Mouse (Mus musculus) gastrocnemius, postnatal 10 days (tissue): ENCODE measurements around the gene Trpm6. TPM values are rescaled to one million over a fixed set of nuclear protein-coding genes. Genes with fewer than 3 reads are reported as not detected.

Experiments used
- DNase-seq: peaks from one replicate; pipeline ENCODE4 v3.0.0; 2021; ENCODE audit warnings: mixed read lengths
- total RNA-seq, 2 experiments: library from RNA; stranded (reverse); gene quantifications; 2 replicates each; pipeline ENCODE4 v1.2.3; 2021

The Trpm6 gene
- total RNA-seq, 2 experiments from 2014 or later = 0.12 to 0.45 TPM

- DNase-seq = no peak
These were observed 21.8 kb downstream of the Trpm6 start for GRCm38 (mm10) chr19:18771561-18771960.

- DNase-seq = no peak
These were observed 23.2 kb downstream of the Trpm6 start for GRCm38 (mm10) chr19:18772888-18773488.

GRCm38 (mm10) chr19:18774085-18774484 is 24.3 kb downstream of the Trpm6 start:
- DNase-seq = no peak

- no peak for DNase-seq
These were observed 49.9 kb downstream of the Trpm6 start for GRCm38 (mm10) chr19:18799646-18800045.

- DNase-seq = no peak
These were observed 61.5 kb downstream of the Trpm6 start for GRCm38 (mm10) chr19:18811264-18811663.

- DNase-seq = no peak
These were observed 65.4 kb downstream of the Trpm6 start for GRCm38 (mm10) chr19:18815170-18815569.

GRCm38 (mm10) chr19:18817425-18817824 is 67.6 kb downstream of the Trpm6 start:
- no peak for DNase-seq

GRCm38 (mm10) chr19:18828601-18829000 is 78.8 kb downstream of the Trpm6 start:
- no peak for DNase-seq

GRCm38 (mm10) chr19:18831196-18831595 is 81.4 kb downstream of the Trpm6 start:
- DNase-seq = no peak

GRCm38 (mm10) chr19:18834971-18835370 is 85.2 kb downstream of the Trpm6 start:
- peak; percentile 58 for DNase-seq

GRCm38 (mm10) chr19:18841789-18842562 is 92.2 kb downstream of the Trpm6 start:
- no peak for DNase-seq

- DNase-seq = no peak
These were observed 92.8 kb downstream of the Trpm6 start for GRCm38 (mm10) chr19:18842626-18843025.

- DNase-seq = no peak
These were observed 96.6 kb downstream of the Trpm6 start for GRCm38 (mm10) chr19:18846336-18846735.

- DNase-seq = no peak
These were observed 118.5 kb downstream of the Trpm6 start for GRCm38 (mm10) chr19:18868311-18868710.

GRCm38 (mm10) chr19:18872792-18873569 is 123.2 kb downstream of the Trpm6 start:
- no peak for DNase-seq

GRCm38 (mm10) chr19:18873709-18874644 is 124.2 kb downstream of the Trpm6 start:
- DNase-seq = no peak

GRCm38 (mm10) chr19:18879264-18879663 is 129.5 kb downstream of the Trpm6 start:
- DNase-seq = no peak

GRCm38 (mm10) chr19:18881162-18881561 is 131.4 kb downstream of the Trpm6 start:
- DNase-seq = no peak

GRCm38 (mm10) chr19:18887646-18888407 is 138.0 kb downstream of the Trpm6 start:
- no peak for DNase-seq

GRCm38 (mm10) chr19:18888491-18889116 is 138.8 kb downstream of the Trpm6 start:
- no peak for DNase-seq
